Mouse (Mus musculus) CH12.LX (cell line): ENCODE data around the gene Foxc2. TPM values are rescaled to one million over a fixed set of nuclear protein-coding genes. Genes with fewer than 3 reads are reported as not detected.

Source experiments
- DNase-seq: peaks from one replicate; pipeline ENCODE4 v3.0.0-alpha.2; 2013; ENCODE audit errors: extremely low read depth
- H3K27ac ChIP-seq: 2 replicates; pipeline ENCODE4 v1.5.1; 2012; ENCODE audit warnings: low read depth, mild to moderate bottlenecking, control low read depth, moderate library complexity; ENCODE audit not compliant: insufficient read depth
- H3K27me3 ChIP-seq: replicated peaks from 2 replicates; pipeline ENCODE3; 2012; ENCODE audit warnings: inconsistent platforms
- H3K36me3 ChIP-seq, 2 experiments: replicated peaks in 1 of 2; 2 replicates each; pipeline versions ENCODE3 to v1.6.1; 2012; ENCODE audit warnings: inconsistent platforms in 1 of 2, low read length in 1 of 2, mild to moderate bottlenecking in 1 of 2, mixed read lengths in 1 of 2, moderate library complexity in 1 of 2; ENCODE audit not compliant: control insufficient read depth in 1 of 2, insufficient read depth in 1 of 2
- H3K4me1 ChIP-seq, 2 experiments: 2 replicates each; pipeline ENCODE4 v1.6.1; 2012; ENCODE audit warnings: inconsistent platforms in 1 of 2, moderate library complexity in 1 of 2; ENCODE audit not compliant: insufficient read depth in 2 of 2, control insufficient read depth in 1 of 2
- H3K4me2 ChIP-seq: 2 replicates; pipeline ENCODE4 v1.6.1; 2012; ENCODE audit warnings: low read depth, mild to moderate bottlenecking, control low read depth; ENCODE audit not compliant: poor library complexity, insufficient read depth, severe bottlenecking
- H3K4me3 ChIP-seq, 3 experiments: fragments of 150-350 bp in 1 of 3; sonication (generic) in 1 of 3; replicated peaks in 1 of 3; 2 replicates each; pipeline versions ENCODE3 to v1.5.1; 2011 to 2012; ENCODE audit warnings: low read depth in 2 of 3, low read length in 2 of 3, mild to moderate bottlenecking in 2 of 3, moderate library complexity in 2 of 3, control low read depth in 1 of 3, improper control_type of control experiment in 1 of 3, inconsistent platforms in 1 of 3, mixed read lengths in 1 of 3; ENCODE audit not compliant: poor library complexity in 1 of 3
- H3K79me2 ChIP-seq: replicated peaks from 2 replicates; pipeline ENCODE4 v1.6.1; 2012; ENCODE audit warnings: mild to moderate bottlenecking, moderate library complexity; ENCODE audit not compliant: control insufficient read depth, poor library complexity, insufficient read depth, severe bottlenecking; ENCODE audit errors: extremely low read depth
- H3K9ac ChIP-seq: 2 replicates; pipeline ENCODE4 v1.6.1; 2012; ENCODE audit warnings: low read depth, mild to moderate bottlenecking, control low read depth, moderate library complexity; ENCODE audit not compliant: insufficient read depth
- H3K9me3 ChIP-seq: replicated peaks from 2 replicates; pipeline ENCODE3; 2012; ENCODE audit warnings: low read length, inconsistent platforms, mixed read lengths
- CHD1 ChIP-seq: IDR thresholded peaks from 2 replicates; pipeline ENCODE4 v1.6.1; 2012; ENCODE audit warnings: low read depth, low read length, improper control_type of control experiment, inconsistent platforms
- CHD2 ChIP-seq: IDR thresholded peaks from 2 replicates; pipeline ENCODE4 v1.6.1; 2011; ENCODE audit warnings: low read length, improper control_type of control experiment
- CTCF ChIP-seq, 2 experiments: IDR thresholded peaks in 1 of 2; conservative IDR thresholded peaks in 1 of 2; 2 replicates each; pipeline ENCODE4 v1.5.1; 2011 to 2012; ENCODE audit warnings: low read depth in 2 of 2, low read length in 2 of 2, improper control_type of control experiment in 1 of 2, inconsistent platforms in 1 of 2, mild to moderate bottlenecking in 1 of 2, moderate library complexity in 1 of 2
- E2F4 ChIP-seq: IDR thresholded peaks from 2 replicates; pipeline ENCODE4 v1.6.1; 2011; ENCODE audit warnings: low read depth, low read length, improper control_type of control experiment; ENCODE audit not compliant: insufficient replicate concordance
- GABPA ChIP-seq: IDR thresholded peaks from 2 replicates; pipeline ENCODE4 v1.6.1; 2012; ENCODE audit warnings: low read depth, low read length, improper control_type of control experiment, inconsistent platforms; ENCODE audit not compliant: insufficient replicate concordance
- IRF4 ChIP-seq: IDR thresholded peaks from 2 replicates; pipeline ENCODE4 v1.6.1; 2014; ENCODE audit warnings: low read depth, mild to moderate bottlenecking, inconsistent platforms, low read length, improper control_type of control experiment
- JUN ChIP-seq: IDR thresholded peaks from 2 replicates; pipeline ENCODE4 v1.6.1; 2011; ENCODE audit warnings: low read depth, mild to moderate bottlenecking, low read length, improper control_type of control experiment, moderate library complexity; ENCODE audit not compliant: insufficient read depth
- JUND ChIP-seq: conservative IDR thresholded peaks from 2 replicates; pipeline ENCODE4 v1.6.1; 2011; ENCODE audit warnings: low read depth, low read length, improper control_type of control experiment
- KAT2A ChIP-seq: IDR thresholded peaks from 2 replicates; pipeline ENCODE4 v1.6.1; 2012; ENCODE audit warnings: low read length, improper control_type of control experiment, inconsistent platforms; ENCODE audit not compliant: insufficient replicate concordance
- MAFK ChIP-seq: IDR thresholded peaks from 2 replicates; pipeline ENCODE4 v1.6.1; 2011; ENCODE audit warnings: low read length, improper control_type of control experiment; ENCODE audit not compliant: insufficient replicate concordance
- MAX ChIP-seq: IDR thresholded peaks from 2 replicates; pipeline ENCODE4 v1.6.1; 2011; ENCODE audit warnings: low read length, improper control_type of control experiment
- MAZ ChIP-seq: IDR thresholded peaks from 2 replicates; pipeline ENCODE4 v1.6.1; 2012; ENCODE audit warnings: low read depth, mild to moderate bottlenecking, inconsistent platforms, low read length, improper control_type of control experiment, moderate library complexity
- MXI1 ChIP-seq: IDR thresholded peaks from 2 replicates; pipeline ENCODE4 v1.6.1; 2011; ENCODE audit warnings: mild to moderate bottlenecking, low read depth, low read length, improper control_type of control experiment
- NELFE ChIP-seq: IDR thresholded peaks from 2 replicates; pipeline ENCODE4 v1.6.1; 2011; ENCODE audit warnings: low read depth, low read length, improper control_type of control experiment
- PAX5 ChIP-seq: IDR thresholded peaks from 2 replicates; pipeline ENCODE4 v1.6.1; 2012; ENCODE audit warnings: low read length, inconsistent platforms, mixed read lengths
- POLR2A ChIP-seq: IDR thresholded peaks from 2 replicates; pipeline ENCODE4 v1.6.1; 2011; ENCODE audit warnings: low read depth, mild to moderate bottlenecking, improper control_type of control experiment, low read length
- POLR2AphosphoS2 ChIP-seq: IDR thresholded peaks from 2 replicates; pipeline ENCODE4 v1.6.1; 2011; ENCODE audit warnings: low read depth, low read length, improper control_type of control experiment
- RAD21 ChIP-seq: IDR thresholded peaks from 2 replicates; pipeline ENCODE4 v1.6.1; 2011; ENCODE audit warnings: low read depth, mild to moderate bottlenecking, low read length, improper control_type of control experiment, moderate library complexity
- RCOR1 ChIP-seq: conservative IDR thresholded peaks from 2 replicates; pipeline ENCODE4 v1.6.1; 2012; ENCODE audit warnings: low read depth, mild to moderate bottlenecking, inconsistent platforms, low read length, improper control_type of control experiment
- SIN3A ChIP-seq: IDR thresholded peaks from 2 replicates; pipeline ENCODE4 v1.6.1; 2012; ENCODE audit warnings: low read length, improper control_type of control experiment, inconsistent platforms
- SMC3 ChIP-seq: IDR thresholded peaks from 2 replicates; pipeline ENCODE4 v1.6.1; 2011; ENCODE audit warnings: low read depth, low read length, improper control_type of control experiment
- TBP ChIP-seq: conservative IDR thresholded peaks from 2 replicates; pipeline ENCODE4 v1.6.1; 2011; ENCODE audit warnings: low read depth, low read length, improper control_type of control experiment
- TCF12 ChIP-seq: IDR thresholded peaks from 2 replicates; pipeline ENCODE4 v1.6.1; 2014; ENCODE audit warnings: low read depth, mild to moderate bottlenecking, inconsistent platforms, low read length, improper control_type of control experiment
- UBTF ChIP-seq: IDR thresholded peaks from 2 replicates; pipeline ENCODE4 v1.6.1; 2012; ENCODE audit warnings: low read depth, mild to moderate bottlenecking, inconsistent platforms, low read length, improper control_type of control experiment, moderate library complexity
- USF2 ChIP-seq: conservative IDR thresholded peaks from 2 replicates; pipeline ENCODE4 v1.6.1; 2011; ENCODE audit warnings: low read depth, low read length, improper control_type of control experiment
- ZC3H11A ChIP-seq: IDR thresholded peaks from 2 replicates; pipeline ENCODE4 v1.6.1; 2012; ENCODE audit warnings: low read depth, mild to moderate bottlenecking, inconsistent platforms, low read length, improper control_type of control experiment
- ZKSCAN1 ChIP-seq: IDR thresholded peaks from 2 replicates; pipeline ENCODE4 v1.6.1; 2012; ENCODE audit warnings: low read depth, inconsistent platforms, low read length, improper control_type of control experiment, borderline replicate concordance
- ZNF384 ChIP-seq: IDR thresholded peaks from 2 replicates; pipeline ENCODE4 v1.6.1; 2012; ENCODE audit warnings: low read depth, low read length, improper control_type of control experiment, inconsistent platforms
- dilution Hi-C: fragments of 300-500 bp; cut with MboI; formaldehyde crosslinking; loops from 2 replicates; pipeline ENCODE4 v1.14.3; 2020; ENCODE audit warnings: low sequenced_read_pairs; ENCODE audit not compliant: extremely low pct_unique_long_range_greater_than_20kb, extremely low pct_ligation_motif_present
- in situ Hi-C: fragments of 300-500 bp; cut with MboI; formaldehyde crosslinking; loops from 3 replicates; pipeline ENCODE4 v1.14.3; 2019; ENCODE audit warnings: low sequenced_read_pairs, low pct_ligation_motif_present, low pct_unique_long_range_greater_than_20kb, mixed read lengths
- polyA plus RNA-seq: library from polyadenylated mRNA; unstranded; fragments of >175 nt; gene quantifications from 2 replicates; pipeline ENCODE4 v1.2.1, GENCODE M21; 2012; ENCODE audit warnings: low read depth; ENCODE audit not compliant: insufficient read length
- total RNA-seq, 2 experiments: library from RNA; depleted of rRNA; stranded (reverse); fragments of 300-350 nt in 1 of 2; fragments of >200 nt in 1 of 2; gene quantifications; 2 replicates each; pipeline ENCODE4 v1.2.3; 2012 to 2014

Foxc2 gene
- total and polyA plus RNA-seq, 3 experiments: not detected

- Histone ChIP-seq H3K27me3 (peaks cover 38% of the 10 kb centered on the region), H3K36me3 (peaks cover 18 to 30% of the 10 kb centered on the region in 2 experiments), H3K9me3 (no peaks in the 10 kb centered on the region), H3K9ac (no peak overlapping the region), H3K4me2 (no peak overlapping the region), H3K27ac (no peak overlapping the region), H3K4me3 (no peak overlapping the region), H3K4me1 (no peaks in the 10 kb centered on the region), H3K79me2 (no peaks in the 10 kb centered on the region)
- no peak for TF ChIP-seq MXI1
- TF ChIP-seq RCOR1: no peak
- no peak for TF ChIP-seq CTCF (conservative IDR thresholded peaks at IDR 0.05 in 1 of 2, IDR thresholded peaks at IDR 0.05 in 1 of 2; ENCODE audit: low read depth in 2 of 2, low read length in 2 of 2)
- no peak for TF ChIP-seq CHD1
- no peak for TF ChIP-seq TBP
- TF ChIP-seq MAZ: no peak
- no peak for TF ChIP-seq TCF12
- TF ChIP-seq NELFE: no peak
- no peak for TF ChIP-seq GABPA
- TF ChIP-seq POLR2AphosphoS2: no peak
- TF ChIP-seq USF2: no peak
- TF ChIP-seq E2F4: no peak
- TF ChIP-seq JUN: no peak
- no peak for TF ChIP-seq ZKSCAN1
- TF ChIP-seq MAFK: no peak
- TF ChIP-seq KAT2A: no peak
- TF ChIP-seq ZC3H11A: no peak
- no peak for TF ChIP-seq MAX
- TF ChIP-seq PAX5: no peak
- no peak for TF ChIP-seq UBTF
- no peak for DNase-seq
- in situ Hi-C loops (loop anchor here (5.0 kb wide), 2 partner anchors 266 to 416 kb away; no protein-coding TSS in a partner anchor), dilution Hi-C loops (no loop called here)
These were observed 22.5 kb upstream of the Foxc2 start for GRCm38 (mm10) chr8:121093496-121093895.

GRCm38 (mm10) chr8:121104049-121104818 is 11.7 kb upstream of the Foxc2 start:
- in situ Hi-C loops (no loop called here), dilution Hi-C loops (no loop called here)
- Histone ChIP-seq H3K79me2 (0 out of 2 replicates have a peak, but pooled peaks cover 12% of the 10 kb centered on the region), H3K9me3 (no peaks in the 10 kb centered on the region), H3K4me2 (no peak overlapping the region), H3K27me3 (no peaks in the 10 kb centered on the region), H3K27ac (no peak overlapping the region), H3K36me3 (peaks cover 52 to 75% of the 10 kb centered on the region in 2 experiments), H3K9ac (no peak overlapping the region), H3K4me3 (no peak overlapping the region), H3K4me1 (peaks cover 10 to 28% of the 10 kb centered on the region in 2 experiments)
- TF ChIP-seq JUN (no peak), MAFK (no peak), TCF12 (no peak), SMC3 (peak; percentile 50), UBTF (no peak), POLR2A (no peak), CTCF (conservative IDR thresholded peaks at IDR 0.05 in 1 of 2, IDR thresholded peaks at IDR 0.05 in 1 of 2; ENCODE audit: low read depth in 2 of 2, low read length in 2 of 2) (peak; percentile 82 to 91), MAX (no peak), SIN3A (no peak), CHD2 (no peak), GABPA (no peak), ZNF384 (no peak), JUND (no peak), E2F4 (no peak), RAD21 (peak; percentile 42), IRF4 (no peak)
- peak; percentile 79 for DNase-seq
